Mouse (Mus musculus) stomach, postnatal 0 days (tissue): ENCODE measurements around the gene Atp6v1e1.

Experiments used
- CTCF ChIP-seq: IDR thresholded peaks from 2 replicates; pipeline ENCODE4 v1.5.1; 2016; ENCODE audit warnings: antibody characterized with exemption, low read depth, mild to moderate bottlenecking, moderate library complexity
- EP300 ChIP-seq: optimal IDR thresholded peaks from 2 replicates; pipeline ENCODE3; 2016; ENCODE audit warnings: antibody characterized with exemption

GRCm38 (mm10) chr6:120796111-120796510 is 26.5 kb downstream of the Atp6v1e1 start:
- TF ChIP-seq CTCF (no peak), EP300 (no peak)
